Mouse (Mus musculus) CD4-positive naive resting alpha-beta T cell, adult 57 days (primary cell): ENCODE results near the gene E330009J07Rik. TPM values are rescaled to one million over a fixed set of nuclear protein-coding genes. Genes with fewer than 3 reads are reported as not detected.

Source experiments
- total RNA-seq: library from RNA; stranded (reverse); gene quantifications from one replicate; pipeline ENCODE4 v1.2.4, GENCODE M21; 2023

The E330009J07Rik gene
- total RNA-seq: 22.2 TPM

DNA sequence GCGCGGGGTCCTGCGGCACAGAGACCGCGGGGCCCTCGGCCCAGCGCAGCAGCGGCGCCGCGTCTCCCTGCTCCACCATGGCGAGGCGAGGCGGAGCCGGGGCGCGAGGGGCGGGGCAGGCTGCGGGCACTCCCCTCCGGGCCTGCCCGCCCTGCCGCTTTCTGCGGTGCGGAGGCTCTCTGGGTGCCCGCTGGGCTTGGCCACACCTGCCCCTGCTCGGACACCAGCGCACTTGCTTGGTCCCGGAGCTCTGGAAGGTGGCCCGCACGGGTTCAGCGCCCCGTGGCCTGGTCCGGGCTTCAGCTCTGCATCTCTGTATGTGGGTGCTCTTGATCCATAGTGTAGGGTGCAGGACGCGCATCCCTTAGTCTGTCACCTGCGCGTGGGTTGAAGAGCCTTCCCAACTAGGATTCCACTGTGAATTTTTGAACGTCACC, at the start of gene E330009J07Rik:
Gene E330009J07Rik, minus strand, starts transcription at position 89 of the 437 bp plus-strand sequence.

DNA sequence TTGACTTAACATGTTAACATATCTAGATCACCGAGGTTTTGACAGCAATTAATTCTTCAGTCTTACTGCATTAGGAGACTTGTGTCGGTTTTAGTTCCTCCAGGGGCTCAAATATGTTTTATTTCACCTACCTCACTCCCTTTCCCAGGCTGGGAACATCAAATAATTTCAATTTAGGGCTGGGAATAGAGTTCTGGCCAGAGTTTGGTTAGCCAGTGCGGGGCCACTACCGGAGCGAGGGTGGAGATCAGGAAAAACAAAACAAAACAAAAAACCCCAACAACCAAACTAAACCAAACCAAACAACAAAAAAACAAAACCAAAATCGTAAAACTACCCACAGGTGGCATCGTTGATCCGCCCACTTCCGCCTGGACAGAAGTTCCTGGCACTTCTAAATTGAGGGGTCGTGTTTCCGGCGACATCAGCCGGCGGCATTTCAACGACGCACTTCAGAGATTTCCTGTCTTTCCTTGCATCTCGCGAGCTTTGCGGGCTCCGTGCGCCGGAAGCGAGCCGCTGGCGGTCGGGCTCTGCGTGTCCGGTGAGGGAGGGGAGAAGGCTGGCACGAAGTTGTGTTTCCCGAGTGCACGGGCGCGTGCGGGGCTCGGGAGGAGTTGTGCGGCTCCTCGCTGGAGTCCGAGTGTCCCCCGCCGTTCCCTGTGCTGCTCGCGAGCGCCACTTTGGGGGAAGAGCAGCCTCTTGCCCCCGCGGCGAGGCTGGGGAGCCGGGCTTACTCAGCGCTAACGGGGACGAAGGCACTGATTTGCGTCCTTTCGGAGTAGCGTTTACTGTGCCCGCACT, 35.2 kb upstream of the E330009J07Rik start, which contains the start of gene Ssbp1:
Gene Ssbp1, plus strand, starts transcription at position 437 of the 804 bp plus-strand sequence.

DNA sequence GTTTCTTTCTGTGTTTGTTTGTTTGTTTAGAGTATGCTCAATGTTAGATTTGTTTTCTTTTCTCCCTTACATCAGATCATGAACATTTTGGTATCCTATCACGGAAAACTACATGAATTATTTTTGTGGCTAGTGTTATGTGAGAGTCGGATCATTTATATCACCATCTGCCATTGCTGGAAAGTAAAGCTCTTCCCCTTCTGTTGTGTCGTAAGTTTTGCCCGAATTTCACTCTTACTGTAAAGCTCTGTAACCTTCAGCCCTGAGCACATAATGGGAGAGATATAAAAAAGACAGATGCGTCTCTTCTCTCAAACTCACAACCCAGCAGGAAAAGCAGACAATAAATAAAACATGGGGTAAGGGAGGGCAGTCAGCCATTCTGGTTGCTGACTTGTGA, 3.0 kb upstream of the E330009J07Rik start, which contains the start of gene Wee2:
Gene Wee2, plus strand, starts transcription at position 153 of the 400 bp plus-strand sequence.

Other genes starting within 250 kb of the E330009J07Rik start
- 43.5 TPM for gene Agk, start 111.0 kb downstream of the E330009J07Rik start, total RNA-seq
- not detected for gene Wee2, start 3.0 kb upstream of the E330009J07Rik start, total RNA-seq
- gene Ssbp1, start 35.2 kb upstream of the E330009J07Rik start, total RNA-seq: 57.3 TPM
- gene Tas2r137, start 55.1 kb upstream of the E330009J07Rik start, total RNA-seq: not detected
- not detected for gene Tas2r108, start 57.4 kb upstream of the E330009J07Rik start, total RNA-seq
- not detected for gene Prss37, start 83.4 kb upstream of the E330009J07Rik start, total RNA-seq
- gene Olfr461, start 118.9 kb upstream of the E330009J07Rik start, total RNA-seq: not detected
- not detected for gene Olfr460, start 133.4 kb upstream of the E330009J07Rik start, total RNA-seq
- not detected for gene Clec5a, start 149.7 kb upstream of the E330009J07Rik start, total RNA-seq
- not detected for gene Tas2r138, start 177.2 kb upstream of the E330009J07Rik start, total RNA-seq
- 0.15 TPM for gene Mgam, start 192.7 kb upstream of the E330009J07Rik start, total RNA-seq